Mouse (Mus musculus) heart, embryonic 11.5 days (tissue): ENCODE results near the gene Ddc. TPM values are rescaled to one million over a fixed set of nuclear protein-coding genes. Genes with fewer than 3 reads are reported as not detected.
A peak's percentile ranks its signal among the peaks of the same experiment; 100 is the strongest.

Experiments used
- ATAC-seq: fragments of 200-750 bp; cut with Nextera tagmentation; replicated peaks from 2 replicates; pipeline ENCODE4 v1.8.0; 2017; ENCODE audit warnings: moderate library complexity; ENCODE audit not compliant: insufficient number of reproducible peaks, low FRiP score, low TSS enrichment
- H3K27ac ChIP-seq: fragments of 300-500 bp; sonication (generic); 2 replicates; pipeline ENCODE4 v1.5.1; 2014; ENCODE audit warnings: mild to moderate bottlenecking, low read depth, low read length
- H3K27me3 ChIP-seq: fragments of 300-500 bp; sonication (generic); 2 replicates; pipeline ENCODE4 v1.6.1; 2014; ENCODE audit warnings: mild to moderate bottlenecking, low read length, mixed read lengths; ENCODE audit not compliant: control insufficient read depth, insufficient read depth
- H3K36me3 ChIP-seq: fragments of 300-500 bp; sonication (generic); 2 replicates; pipeline ENCODE4 v1.6.1; 2014; ENCODE audit warnings: mild to moderate bottlenecking, low read length, moderate library complexity, mixed read lengths; ENCODE audit not compliant: control insufficient read depth, insufficient read depth
- H3K4me1 ChIP-seq: fragments of 300-500 bp; sonication (generic); 2 replicates; pipeline ENCODE4 v1.6.1; 2014; ENCODE audit warnings: low read length; ENCODE audit not compliant: control insufficient read depth, insufficient read depth
- H3K4me2 ChIP-seq: fragments of 300-500 bp; sonication (generic); 2 replicates; pipeline ENCODE4 v1.6.1; 2014; ENCODE audit warnings: mild to moderate bottlenecking, moderate library complexity
- H3K4me3 ChIP-seq: fragments of 300-500 bp; sonication (generic); 2 replicates; pipeline ENCODE4 v1.5.1; 2014; ENCODE audit warnings: low read depth, low read length
- H3K9ac ChIP-seq: fragments of 300-500 bp; sonication (generic); 2 replicates; pipeline ENCODE4 v1.6.1; 2014; ENCODE audit warnings: mild to moderate bottlenecking, low read depth, low read length, moderate library complexity
- H3K9me3 ChIP-seq: fragments of 300-500 bp; sonication (generic); replicated peaks from 2 replicates; pipeline ENCODE4 v1.6.1; 2016; ENCODE audit warnings: low read length; ENCODE audit not compliant: control insufficient read depth
- WGBS: fragments of 180-500 bp; shearing (Covaris S2); extraction: QIAGEN DNeasy Blood & Tissue Kit; methylation state at CpG from one replicate; pipeline ENCODE4 v1.1.7; 2014; ENCODE audit not compliant: insufficient replicate concordance; 5-methylcytosine and 5-hydroxymethylcytosine counted together
- polyA plus RNA-seq: library from polyadenylated mRNA; unstranded; fragments of >200 nt; fragmentation: Nextera tagmentation; extraction: Ambion mirVana; gene quantifications from 2 replicates; pipeline ENCODE4 v1.2.1, GENCODE M21; 2014

Gene Ddc
- polyA plus RNA-seq, 1 experiment from 2014 or later, result 39.7 TPM

- ATAC-seq, result peak; percentile 32; the same call in 1 of the 2 replicates
- peaks cover 65% of the 10 kb centered on the region for H3K4me1 ChIP-seq
- H3K36me3 ChIP-seq, result no peaks in the 10 kb centered on the region
- no peaks in the 10 kb centered on the region for H3K27me3 ChIP-seq
- peak overlapping the region; percentile 53; the same call in 1 of the 2 replicates for H3K9ac ChIP-seq
- peak overlapping the region; percentile 29 for H3K4me2 ChIP-seq
- H3K27ac ChIP-seq, result peak overlapping the region; percentile 99
- no peaks in the 10 kb centered on the region for H3K9me3 ChIP-seq
- 16% methylated on average over 12 of the region's 12 CpGs for WGBS
- H3K4me3 ChIP-seq, result no peak overlapping the region
Measured at GRCm38 (mm10) chr11:11823980-11824911, 73.7 kb downstream of the Ddc start.

GRCm38 (mm10) chr11:11822181-11823095 is 75.5 kb downstream of the Ddc start:
- WGBS, result 6% methylated on average over 20 of the region's 20 CpGs
- Histone ChIP-seq H3K9ac (peak overlapping the region; percentile 73), H3K4me2 (peak overlapping the region; percentile 51), H3K4me1 (peaks cover 52% of the 10 kb centered on the region), H3K4me3 (0 out of 2 replicates have a peak overlapping the region, but pooled peaks have one; percentile 16), H3K27me3 (no peaks in the 10 kb centered on the region), H3K36me3 (no peaks in the 10 kb centered on the region), H3K9me3 (no peaks in the 10 kb centered on the region), H3K27ac (peak overlapping the region; percentile 99)
- peak; percentile 74 for ATAC-seq

GRCm38 (mm10) chr11:11821387-11821975 is 76.5 kb downstream of the Ddc start:
- ATAC-seq, result peak; percentile 37
- Histone ChIP-seq H3K9ac (peak overlapping the region; percentile 73), H3K4me3 (no peak overlapping the region), H3K4me2 (peak overlapping the region; percentile 19; the same call in 1 of the 2 replicates), H3K9me3 (no peaks in the 10 kb centered on the region), H3K4me1 (peaks cover 52% of the 10 kb centered on the region), H3K27me3 (no peaks in the 10 kb centered on the region), H3K27ac (peak overlapping the region; percentile 99), H3K36me3 (no peaks in the 10 kb centered on the region)
- WGBS, result 6% methylated on average over 16 of the region's 16 CpGs

GRCm38 (mm10) chr11:11820737-11821136 is 77.2 kb downstream of the Ddc start:
- no peak overlapping the region for H3K4me3 ChIP-seq
- ATAC-seq, result no peak
- H3K9me3 ChIP-seq, result no peaks in the 10 kb centered on the region
- 32% methylated on average over 3 of the region's 3 CpGs for WGBS
- no peak overlapping the region for H3K4me2 ChIP-seq
- H3K27ac ChIP-seq, result peak overlapping the region; percentile 99
- peak overlapping the region; percentile 54; the same call in 1 of the 2 replicates for H3K9ac ChIP-seq
- H3K27me3 ChIP-seq, result no peaks in the 10 kb centered on the region
- no peaks in the 10 kb centered on the region for H3K36me3 ChIP-seq
- peaks cover 54% of the 10 kb centered on the region for H3K4me1 ChIP-seq

GRCm38 (mm10) chr11:11820251-11820650 is 77.7 kb downstream of the Ddc start:
- H3K4me1 ChIP-seq, result peaks cover 54% of the 10 kb centered on the region
- no peak overlapping the region for H3K9ac ChIP-seq
- no peak overlapping the region for H3K4me2 ChIP-seq
- 0% methylated on average over 2 of the region's 2 CpGs for WGBS
- H3K9me3 ChIP-seq, result no peaks in the 10 kb centered on the region
- peak; percentile 7 for ATAC-seq
- no peak overlapping the region for H3K4me3 ChIP-seq
- no peaks in the 10 kb centered on the region for H3K36me3 ChIP-seq
- no peaks in the 10 kb centered on the region for H3K27me3 ChIP-seq
- peak overlapping the region; percentile 99 for H3K27ac ChIP-seq

- 86% methylated on average over 5 of the region's 5 CpGs for WGBS
- H3K27me3 ChIP-seq, result no peaks in the 10 kb centered on the region
- no peak overlapping the region for H3K27ac ChIP-seq
- no peak overlapping the region for H3K4me2 ChIP-seq
- H3K9me3 ChIP-seq, result no peaks in the 10 kb centered on the region
- H3K4me3 ChIP-seq, result no peak overlapping the region
- H3K4me1 ChIP-seq, result peaks cover 52% of the 10 kb centered on the region
- H3K36me3 ChIP-seq, result no peaks in the 10 kb centered on the region
- no peak overlapping the region for H3K9ac ChIP-seq
- no peak for ATAC-seq
Measured at GRCm38 (mm10) chr11:11819206-11819605, 78.7 kb downstream of the Ddc start.

DNA sequence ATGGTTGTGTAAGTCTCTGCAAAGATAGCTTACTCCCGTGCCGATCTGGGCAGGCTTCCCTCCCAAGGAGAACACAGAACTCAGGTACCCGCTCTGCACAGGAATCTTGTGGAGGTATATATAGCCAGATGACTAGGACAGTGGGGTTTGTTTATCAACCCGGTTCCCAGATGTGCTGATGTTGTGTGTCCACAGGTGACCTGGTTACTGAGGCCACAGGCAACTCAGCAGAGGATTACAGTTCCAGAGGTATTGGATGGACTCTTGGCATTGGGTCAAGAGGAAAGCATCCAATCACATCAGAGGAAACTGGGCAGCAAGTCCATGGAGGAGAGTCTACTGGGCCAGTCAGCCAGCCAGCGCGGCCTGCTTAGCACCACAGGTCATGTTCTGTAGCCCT is 79.1 kb downstream of the Ddc start:
- Histone ChIP-seq H3K36me3 (no peaks in the 10 kb centered on the region), H3K27ac (no peak overlapping the region; the same call in 1 of the 2 replicates), H3K4me2 (no peak overlapping the region), H3K9me3 (no peaks in the 10 kb centered on the region), H3K4me1 (peaks cover 48% of the 10 kb centered on the region), H3K4me3 (no peak overlapping the region), H3K27me3 (no peaks in the 10 kb centered on the region), H3K9ac (no peak overlapping the region)
- WGBS, result 88% methylated on average over 6 of the region's 6 CpGs
- no peak for ATAC-seq

DNA sequence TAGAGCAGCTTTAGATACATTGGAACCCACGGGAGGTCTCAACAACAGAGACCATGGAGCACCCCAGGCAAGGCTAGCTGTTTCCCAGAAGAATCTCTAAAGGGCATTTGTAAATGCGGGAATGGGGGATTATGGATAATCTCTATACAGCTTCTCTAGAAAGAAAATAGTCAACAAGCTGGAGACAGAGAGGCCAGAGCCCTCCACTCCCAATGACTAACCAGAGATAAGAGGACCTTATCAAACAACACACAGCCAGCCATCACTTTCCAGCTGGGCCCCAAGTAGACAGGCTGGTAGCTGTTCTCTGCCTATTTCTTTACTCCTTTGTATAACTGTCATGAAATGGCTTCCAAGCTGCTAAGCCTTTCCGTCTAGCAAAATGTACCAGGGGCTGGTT is 82.2 kb downstream of the Ddc start:
- peak overlapping the region; percentile 30 for H3K9ac ChIP-seq
- peaks cover 26% of the 10 kb centered on the region for H3K4me1 ChIP-seq
- WGBS, result 20% methylated on average over 3 of the region's 3 CpGs
- no peaks in the 10 kb centered on the region for H3K9me3 ChIP-seq
- H3K36me3 ChIP-seq, result no peaks in the 10 kb centered on the region
- H3K27me3 ChIP-seq, result no peaks in the 10 kb centered on the region
- no peak overlapping the region for H3K4me3 ChIP-seq
- peak overlapping the region; percentile 67 for H3K27ac ChIP-seq
- peak overlapping the region; percentile 25; the same call in 1 of the 2 replicates for H3K4me2 ChIP-seq
- peak; percentile 80 for ATAC-seq
